Mouse (Mus musculus): ENCODE measurements around the gene Prpf6. TPM values are rescaled to one million over a fixed set of nuclear protein-coding genes. Genes with fewer than 3 reads are reported as not detected.

Gene Prpf6
- polyA plus RNA-seq, 1 experiment = 41.4 TPM

DNA sequence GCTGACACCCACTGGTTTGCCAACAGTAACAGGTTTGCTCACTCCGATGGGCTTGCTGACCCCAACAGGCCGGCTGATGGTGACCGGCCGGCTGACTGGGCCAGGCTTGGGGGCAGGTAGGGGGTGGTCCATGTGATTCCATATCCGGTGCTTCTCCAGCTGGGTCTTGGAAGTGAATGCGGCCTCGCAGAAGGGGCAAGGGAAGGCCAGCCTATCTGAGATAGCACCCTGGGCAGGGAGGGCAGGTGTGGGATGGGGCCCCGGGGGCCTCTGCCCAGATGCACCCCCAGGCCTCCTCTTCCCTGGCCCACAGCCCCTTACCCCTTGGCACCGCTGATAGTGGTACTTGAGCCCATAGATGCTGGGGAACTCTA is 1.9 kb upstream of the Prpf6 start:
- no peak overlapping the region for H3K4me3 ChIP-seq (ENCODE audit: insufficient read depth, poor library complexity, severe bottlenecking)
- H3K79me2 ChIP-seq (ENCODE audit: control insufficient read depth, insufficient read depth) = peaks cover 14% of the 10 kb centered on the region
- H3ac ChIP-seq (ENCODE audit: control insufficient read depth, insufficient read length, low read depth) = no peak overlapping the region
- H3K36me3 ChIP-seq (ENCODE audit: control insufficient read depth, insufficient read depth) = peaks cover 40% of the 10 kb centered on the region
- no peaks in the 10 kb centered on the region for H3K79me3 ChIP-seq (ENCODE audit: low read depth)
- TF ChIP-seq USF1 (IDR thresholded peaks at IDR 0.05; ENCODE audit: low read depth) (no peak), CTCF (IDR thresholded peaks at IDR 0.05; ENCODE audit: control insufficient read depth, insufficient read depth, insufficient read length) (no peak), FOSL1 (IDR thresholded peaks at IDR 0.05; ENCODE audit: insufficient read depth, low read length, poor library complexity, severe bottlenecking) (no peak), MAX (IDR thresholded peaks at IDR 0.05) (no peak), MYOG (IDR thresholded peaks at IDR 0.05; ENCODE audit: control insufficient read depth, extremely low read depth, insufficient read length) (no peak), CEBPB (IDR thresholded peaks at IDR 0.05; ENCODE audit: low read depth) (no peak), MYOD1 (IDR thresholded peaks at IDR 0.05; ENCODE audit: control insufficient read depth, insufficient read length, low read depth) (no peak)
- H3K27me3 ChIP-seq (ENCODE audit: control insufficient read depth, insufficient read depth, insufficient read length) = no peaks in the 10 kb centered on the region

DNA sequence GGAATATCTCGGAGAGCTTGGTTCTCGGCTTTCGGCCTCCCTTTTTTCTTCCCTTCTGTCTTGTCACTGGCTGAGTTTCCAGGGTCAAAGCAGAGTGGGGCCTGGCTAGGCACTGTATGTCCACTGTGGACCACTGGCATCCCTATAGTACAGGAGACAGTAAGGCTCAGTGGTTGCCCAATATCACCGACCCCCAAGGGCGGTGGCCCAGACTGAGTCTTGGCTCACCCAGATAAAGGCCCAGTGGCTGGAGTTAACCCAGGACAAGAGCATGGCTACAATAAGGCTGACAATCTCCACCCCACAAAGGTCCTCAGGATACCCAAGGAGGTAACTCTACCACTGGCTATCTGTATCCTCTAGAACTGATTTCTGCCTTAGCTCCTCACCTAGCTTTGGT is 1.2 kb upstream of the Prpf6 start:
- H3ac ChIP-seq (ENCODE audit: control insufficient read depth, insufficient read length, low read depth) = no peak overlapping the region
- H3K79me3 ChIP-seq (ENCODE audit: low read depth) = no peaks in the 10 kb centered on the region
- TF ChIP-seq MYOG (IDR thresholded peaks at IDR 0.05; ENCODE audit: control insufficient read depth, extremely low read depth, insufficient read length) = no peak
- TF ChIP-seq FOSL1 (IDR thresholded peaks at IDR 0.05; ENCODE audit: insufficient read depth, low read length, poor library complexity, severe bottlenecking) = no peak
- no peak for TF ChIP-seq MAX (IDR thresholded peaks at IDR 0.05)
- TF ChIP-seq CTCF (IDR thresholded peaks at IDR 0.05; ENCODE audit: control insufficient read depth, insufficient read depth, insufficient read length) = no peak
- TF ChIP-seq MYOD1 (IDR thresholded peaks at IDR 0.05; ENCODE audit: control insufficient read depth, insufficient read length, low read depth) = no peak
- no peak for TF ChIP-seq USF1 (IDR thresholded peaks at IDR 0.05; ENCODE audit: low read depth)
- TF ChIP-seq CEBPB (IDR thresholded peaks at IDR 0.05; ENCODE audit: low read depth) = no peak
- H3K4me3 ChIP-seq (ENCODE audit: insufficient read depth, poor library complexity, severe bottlenecking) = peak overlapping the region; percentile 6
- peaks cover 39% of the 10 kb centered on the region for H3K36me3 ChIP-seq (ENCODE audit: control insufficient read depth, insufficient read depth)
- H3K79me2 ChIP-seq (ENCODE audit: control insufficient read depth, insufficient read depth) = peaks cover 14% of the 10 kb centered on the region
- no peaks in the 10 kb centered on the region for H3K27me3 ChIP-seq (ENCODE audit: control insufficient read depth, insufficient read depth, insufficient read length)

DNA sequence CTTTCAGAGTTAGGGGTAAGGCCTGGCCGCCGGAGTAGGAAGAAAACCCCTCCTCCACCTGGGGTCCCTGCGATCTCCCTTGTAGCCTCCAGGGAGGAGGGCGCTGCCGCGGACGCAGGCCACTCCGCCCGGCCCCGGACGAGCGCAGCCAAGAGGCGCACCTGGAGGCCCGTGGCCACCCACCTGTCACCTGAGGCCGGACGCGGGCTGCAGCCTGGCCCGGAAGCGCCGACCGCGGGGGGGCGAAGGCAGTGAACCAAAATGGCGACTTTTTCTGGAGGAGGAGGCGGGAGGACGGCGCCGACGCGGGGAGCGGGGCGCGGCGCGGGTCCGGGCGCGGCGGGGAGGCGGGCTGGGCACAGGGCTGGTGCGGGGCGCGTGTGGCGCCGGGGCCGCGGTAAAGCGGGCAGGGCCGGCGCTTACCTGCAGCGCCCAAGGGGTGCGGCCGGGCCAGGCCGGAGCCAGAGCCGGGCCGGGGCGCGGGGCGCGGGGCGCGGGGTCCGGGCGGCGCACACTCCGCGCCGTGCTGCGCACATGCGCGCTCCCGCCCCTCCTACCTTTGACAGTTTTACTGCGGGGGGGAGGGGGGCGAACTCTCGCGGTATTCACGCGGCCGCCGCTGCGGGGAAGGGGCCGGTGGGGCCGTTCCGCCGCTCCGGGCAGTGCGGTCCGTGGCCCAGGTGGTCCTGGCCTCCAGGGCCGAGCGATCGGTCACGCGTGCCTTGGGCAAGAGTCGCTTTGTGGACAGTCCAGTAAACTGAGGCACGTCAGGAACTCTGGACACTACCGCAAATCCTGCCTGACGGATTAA is 768 bp downstream of the Prpf6 start, which contains the start of gene Zfp512b:
Gene Zfp512b (minus strand): TSS at position 573 of the 811 bp plus-strand sequence.
- no peaks in the 10 kb centered on the region for H3K79me3 ChIP-seq (ENCODE audit: low read depth)
- no peaks in the 10 kb centered on the region for H3K27me3 ChIP-seq (ENCODE audit: control insufficient read depth, insufficient read depth, insufficient read length)
- H3K36me3 ChIP-seq (ENCODE audit: control insufficient read depth, insufficient read depth) = peaks cover 22% of the 10 kb centered on the region
- H3K79me2 ChIP-seq (ENCODE audit: control insufficient read depth, insufficient read depth) = peaks cover 14% of the 10 kb centered on the region
- H3ac ChIP-seq (ENCODE audit: control insufficient read depth, insufficient read length, low read depth) = peak within 1 kb of the TSS; percentile 78
- H3K4me3 ChIP-seq (ENCODE audit: insufficient read depth, poor library complexity, severe bottlenecking) = peak within 1 kb of the TSS; percentile 76
- TF ChIP-seq MAX (IDR thresholded peaks at IDR 0.05) = peak; percentile 45
- no peak for TF ChIP-seq MYOG (IDR thresholded peaks at IDR 0.05; ENCODE audit: control insufficient read depth, extremely low read depth, insufficient read length)

DNA sequence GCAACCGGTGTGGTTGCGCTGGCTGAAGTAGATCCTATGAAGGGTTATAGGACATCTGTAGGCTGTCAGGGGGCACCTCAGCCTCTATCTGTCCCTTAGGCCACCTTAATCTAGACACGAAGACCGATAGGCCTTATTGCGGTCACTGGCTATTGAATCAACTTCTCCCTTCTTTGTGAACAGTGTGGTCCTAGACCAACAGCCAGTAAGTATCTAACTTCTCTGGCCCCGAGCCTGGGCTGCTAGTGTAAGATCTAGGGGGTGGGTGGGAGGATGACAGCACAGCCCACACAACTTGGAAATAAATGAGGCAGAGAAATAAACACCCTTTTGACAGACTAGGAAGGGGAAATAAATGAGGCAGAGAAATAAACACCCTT is 1.4 kb downstream of the Prpf6 start:
- Histone ChIP-seq H3K79me2 (ENCODE audit: control insufficient read depth, insufficient read depth) (peaks cover 14% of the 10 kb centered on the region), H3K36me3 (ENCODE audit: control insufficient read depth, insufficient read depth) (peaks cover 17% of the 10 kb centered on the region), H3K79me3 (ENCODE audit: low read depth) (no peaks in the 10 kb centered on the region), H3K27me3 (ENCODE audit: control insufficient read depth, insufficient read depth, insufficient read length) (no peaks in the 10 kb centered on the region), H3ac (ENCODE audit: control insufficient read depth, insufficient read length, low read depth) (peak overlapping the region; percentile 78), H3K4me3 (ENCODE audit: insufficient read depth, poor library complexity, severe bottlenecking) (peak overlapping the region; percentile 76)
- TF ChIP-seq CEBPB (IDR thresholded peaks at IDR 0.05; ENCODE audit: low read depth) (no peak), MYOG (IDR thresholded peaks at IDR 0.05; ENCODE audit: control insufficient read depth, extremely low read depth, insufficient read length) (no peak), MYOD1 (IDR thresholded peaks at IDR 0.05; ENCODE audit: control insufficient read depth, insufficient read length, low read depth) (no peak), MAX (IDR thresholded peaks at IDR 0.05) (no peak), CTCF (IDR thresholded peaks at IDR 0.05; ENCODE audit: control insufficient read depth, insufficient read depth, insufficient read length) (no peak), FOSL1 (IDR thresholded peaks at IDR 0.05; ENCODE audit: insufficient read depth, low read length, poor library complexity, severe bottlenecking) (no peak), USF1 (IDR thresholded peaks at IDR 0.05; ENCODE audit: low read depth) (no peak)

DNA sequence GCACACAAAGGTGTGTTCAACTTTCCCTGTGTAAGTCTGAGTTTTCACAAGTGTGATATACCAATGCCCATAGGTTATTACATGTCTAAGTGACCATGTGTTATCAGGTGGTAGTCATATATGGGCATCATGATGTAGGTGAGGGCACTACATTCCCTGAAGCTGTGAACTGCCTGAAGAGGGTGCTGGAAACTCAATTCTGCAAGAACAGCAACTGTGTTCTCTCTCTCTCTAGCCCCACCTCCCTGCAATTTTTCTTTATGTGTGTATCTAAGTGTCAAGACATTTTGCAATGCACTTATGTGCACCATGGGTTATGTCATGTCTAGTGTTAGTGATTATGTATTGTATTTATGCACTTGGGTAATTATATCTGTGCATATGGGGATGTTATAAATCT is 2.3 kb downstream of the Prpf6 start:
- Histone ChIP-seq H3K36me3 (ENCODE audit: control insufficient read depth, insufficient read depth) (peaks cover 16% of the 10 kb centered on the region), H3K79me2 (ENCODE audit: control insufficient read depth, insufficient read depth) (peaks cover 14% of the 10 kb centered on the region), H3K79me3 (ENCODE audit: low read depth) (no peaks in the 10 kb centered on the region), H3K27me3 (ENCODE audit: control insufficient read depth, insufficient read depth, insufficient read length) (no peaks in the 10 kb centered on the region), H3ac (ENCODE audit: control insufficient read depth, insufficient read length, low read depth) (no peak overlapping the region), H3K4me3 (ENCODE audit: insufficient read depth, poor library complexity, severe bottlenecking) (no peak overlapping the region)
- TF ChIP-seq MAX (IDR thresholded peaks at IDR 0.05) (no peak), USF1 (IDR thresholded peaks at IDR 0.05; ENCODE audit: low read depth) (no peak), CEBPB (IDR thresholded peaks at IDR 0.05; ENCODE audit: low read depth) (no peak), FOSL1 (IDR thresholded peaks at IDR 0.05; ENCODE audit: insufficient read depth, low read length, poor library complexity, severe bottlenecking) (no peak), MYOG (IDR thresholded peaks at IDR 0.05; ENCODE audit: control insufficient read depth, extremely low read depth, insufficient read length) (no peak), MYOD1 (IDR thresholded peaks at IDR 0.05; ENCODE audit: control insufficient read depth, insufficient read length, low read depth) (no peak), CTCF (IDR thresholded peaks at IDR 0.05; ENCODE audit: control insufficient read depth, insufficient read depth, insufficient read length) (no peak)
